Mouse (Mus musculus): ENCODE results near the gene Myf5. TPM values are rescaled to one million over a fixed set of nuclear protein-coding genes. Genes with fewer than 3 reads are reported as not detected.

The Myf5 gene
- total RNA-seq, 2 experiments from 2014 or later = not detected

Small RNA genes within 50 kb of the gene (microRNA-seq; reads per million reads assigned to microRNA genes)
- gene Gm44403 = not detected

Other genes starting within 250 kb of the Myf5 start
- gene Lin7a, start 214.4 kb downstream of the Myf5 start, total RNA-seq (2021) = 1 to 10 TPM; 1.5 to 2.1 TPM
- not detected for gene Myf6, start 8.6 kb upstream of the Myf5 start, total RNA-seq (2021)
- gene Ptprq, start 233.9 kb upstream of the Myf5 start, total RNA-seq (2021) = under 1 TPM; 0.07 to 0.16 TPM